Mouse (Mus musculus) forebrain, embryonic 13.5 days (tissue): ENCODE data around the gene Klrb1b. TPM values are rescaled to one million over a fixed set of nuclear protein-coding genes. Genes with fewer than 3 reads are reported as not detected.
"Not testable (repeated sequence)": the region's sequence is repeated elsewhere in the genome, so short reads cannot be mapped to it uniquely, and the experiment has no call there.

Experiments
- ATAC-seq: fragments of 200-750 bp; cut with Nextera tagmentation; 2 replicates; pipeline ENCODE4 v1.8.0; 2017
- H3K27ac ChIP-seq: fragments of 300-500 bp; sonication (generic); 2 replicates; pipeline ENCODE4 v1.5.1; 2015; ENCODE audit warnings: inconsistent platforms, mild to moderate bottlenecking, moderate library complexity
- H3K27me3 ChIP-seq: fragments of 300-500 bp; sonication (generic); 2 replicates; pipeline ENCODE4 v1.6.1; 2015; ENCODE audit warnings: mild to moderate bottlenecking, inconsistent platforms
- H3K36me3 ChIP-seq: fragments of 300-500 bp; sonication (generic); 2 replicates; pipeline ENCODE4 v1.6.1; 2015; ENCODE audit warnings: mild to moderate bottlenecking, inconsistent platforms; ENCODE audit not compliant: poor library complexity, severe bottlenecking
- H3K4me1 ChIP-seq: fragments of 300-500 bp; sonication (generic); 2 replicates; pipeline ENCODE4 v1.6.1; 2015; ENCODE audit warnings: inconsistent platforms
- H3K4me2 ChIP-seq: fragments of 300-500 bp; sonication (generic); 2 replicates; pipeline ENCODE4 v1.6.1; 2015; ENCODE audit warnings: inconsistent platforms, mild to moderate bottlenecking, moderate library complexity
- H3K4me3 ChIP-seq: fragments of 300-500 bp; sonication (generic); 2 replicates; pipeline ENCODE4 v1.5.1; 2015; ENCODE audit warnings: mild to moderate bottlenecking, inconsistent platforms
- H3K9ac ChIP-seq: fragments of 300-500 bp; sonication (generic); 2 replicates; pipeline ENCODE4 v1.6.1; 2015; ENCODE audit warnings: mild to moderate bottlenecking, inconsistent platforms
- H3K9me3 ChIP-seq: fragments of 300-500 bp; sonication (generic); replicated peaks from 2 replicates; pipeline ENCODE4 v1.6.1; 2016; ENCODE audit warnings: inconsistent platforms
- WGBS: fragments of 180-500 bp; shearing (Covaris S2); methylation state at CpG from one replicate; pipeline ENCODE4 v1.1.7; 2015; 5-methylcytosine and 5-hydroxymethylcytosine counted together
- polyA plus RNA-seq: library from polyadenylated mRNA; unstranded; fragments of >200 nt; fragmentation: Nextera tagmentation; extraction: Ambion mirVana; gene quantifications from 2 replicates; pipeline ENCODE4 v1.2.1, GENCODE M21; 2015

The Klrb1b gene
- polyA plus RNA-seq, 1 experiment from 2014 or later: not detected

GRCm38 (mm10) chr6:128796321-128796955 is 29.7 kb downstream of the Klrb1b start:
- H3K27ac ChIP-seq: no peak overlapping the region
- no peak for ATAC-seq
- no peak overlapping the region for H3K9ac ChIP-seq
- no peak overlapping the region for H3K4me2 ChIP-seq
- no peaks in the 10 kb centered on the region for H3K27me3 ChIP-seq
- 73% methylated on average over 8 of the region's 8 CpGs for WGBS
- no peaks in the 10 kb centered on the region for H3K9me3 ChIP-seq
- H3K4me1 ChIP-seq: peaks cover 13% of the 10 kb centered on the region
- H3K36me3 ChIP-seq: no peaks in the 10 kb centered on the region
- H3K4me3 ChIP-seq: no peak overlapping the region

GRCm38 (mm10) chr6:128793734-128794133 is 32.4 kb downstream of the Klrb1b start:
- WGBS: 81% methylated on average over 6 of the region's 6 CpGs
- ATAC-seq: no peak
- no peaks in the 10 kb centered on the region for H3K27me3 ChIP-seq

DNA sequence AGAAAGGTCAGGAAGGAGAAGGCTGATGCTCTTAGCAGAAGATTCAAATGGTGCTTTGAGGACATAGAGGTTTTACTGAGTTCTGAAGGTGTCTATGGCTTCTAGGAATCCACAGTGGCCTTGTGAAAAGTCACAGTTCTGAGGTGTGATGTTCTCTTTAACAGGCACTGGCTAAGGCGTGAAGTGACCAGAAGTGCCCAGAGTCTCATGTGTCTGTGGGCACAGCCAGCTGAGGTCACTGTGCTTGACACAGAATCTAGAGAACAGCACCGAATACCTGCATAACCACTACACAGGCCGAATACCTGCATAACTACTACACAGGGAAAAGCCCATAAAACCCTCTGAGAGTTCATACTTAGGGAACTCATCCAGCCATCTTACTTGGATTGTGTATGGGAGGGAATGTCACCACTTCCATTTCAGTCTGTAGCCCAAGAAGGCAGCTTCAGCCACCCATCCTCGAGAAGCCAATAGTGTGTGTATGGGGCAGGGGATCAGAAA is 35.6 kb downstream of the Klrb1b start:
- not testable (repeated sequence) for H3K4me1 ChIP-seq, H3K36me3 ChIP-seq, H3K4me3 ChIP-seq, H3K27ac ChIP-seq, H3K4me2 ChIP-seq, ATAC-seq, H3K9me3 ChIP-seq, H3K27me3 ChIP-seq, H3K9ac ChIP-seq
- 95% methylated on average over 4 of the region's 4 CpGs for WGBS

More at GRCm38 (mm10) chr6:128793734-128794133, 32.4 kb downstream of the Klrb1b start:
- H3K4me3 ChIP-seq: no peak overlapping the region
- H3K9ac ChIP-seq: no peak overlapping the region
- no peak overlapping the region for H3K27ac ChIP-seq
- no peaks in the 10 kb centered on the region for H3K36me3 ChIP-seq
- no peaks in the 10 kb centered on the region for H3K9me3 ChIP-seq
- no peak overlapping the region for H3K4me2 ChIP-seq
- H3K4me1 ChIP-seq: peaks cover 10% of the 10 kb centered on the region

GRCm38 (mm10) chr6:128789115-128789514 is 37.0 kb downstream of the Klrb1b start, which contains the start of gene Klrb1c:
Gene Klrb1c, minus strand, starts transcription at chr6:128789215.
- Histone ChIP-seq H3K9me3 (no peaks in the 10 kb centered on the region), H3K27me3 (no peaks in the 10 kb centered on the region), H3K4me3 (no peak within 1 kb of the TSS), H3K36me3 (no peaks in the 10 kb centered on the region), H3K9ac (no peak within 1 kb of the TSS), H3K4me2 (no peak within 1 kb of the TSS), H3K4me1 (no peaks in the 10 kb centered on the region), H3K27ac (no peak within 1 kb of the TSS)
- WGBS: 89% methylated on average over 2 of the region's 2 CpGs
- no peak for ATAC-seq

GRCm38 (mm10) chr6:128788517-128788916 is 37.6 kb downstream of the Klrb1b start:
- Histone ChIP-seq H3K9me3 (no peaks in the 10 kb centered on the region), H3K4me1 (no peaks in the 10 kb centered on the region), H3K4me3 (no peak overlapping the region), H3K27me3 (no peaks in the 10 kb centered on the region), H3K9ac (no peak overlapping the region), H3K36me3 (no peaks in the 10 kb centered on the region), H3K4me2 (no peak overlapping the region), H3K27ac (no peak overlapping the region)
- no peak for ATAC-seq
- 69% methylated on average over 1 of the region's 1 CpGs for WGBS

DNA sequence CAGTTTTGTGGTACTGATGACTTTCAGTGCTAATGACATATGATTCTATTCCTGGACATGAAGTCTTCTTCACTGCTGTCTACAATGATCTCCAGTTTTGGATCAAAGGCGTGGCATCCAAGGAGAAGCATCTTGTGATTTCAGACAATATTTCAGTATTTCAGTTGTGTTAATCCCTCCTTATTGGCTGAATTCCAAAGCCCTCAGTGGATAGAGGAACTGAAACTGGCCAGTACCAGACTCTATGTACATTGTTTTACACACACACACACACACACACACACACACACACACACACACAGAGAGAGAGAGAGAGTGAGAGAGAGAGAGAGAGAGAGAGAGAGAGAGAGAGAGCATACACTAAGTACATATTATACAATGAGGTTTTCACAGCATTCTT is 39.7 kb downstream of the Klrb1b start:
- not testable (repeated sequence) for H3K9ac ChIP-seq, ATAC-seq, H3K4me3 ChIP-seq, H3K9me3 ChIP-seq, H3K27me3 ChIP-seq, H3K4me1 ChIP-seq, H3K4me2 ChIP-seq, H3K36me3 ChIP-seq, H3K27ac ChIP-seq
- 88% methylated on average over 1 of the region's 1 CpGs for WGBS

DNA sequence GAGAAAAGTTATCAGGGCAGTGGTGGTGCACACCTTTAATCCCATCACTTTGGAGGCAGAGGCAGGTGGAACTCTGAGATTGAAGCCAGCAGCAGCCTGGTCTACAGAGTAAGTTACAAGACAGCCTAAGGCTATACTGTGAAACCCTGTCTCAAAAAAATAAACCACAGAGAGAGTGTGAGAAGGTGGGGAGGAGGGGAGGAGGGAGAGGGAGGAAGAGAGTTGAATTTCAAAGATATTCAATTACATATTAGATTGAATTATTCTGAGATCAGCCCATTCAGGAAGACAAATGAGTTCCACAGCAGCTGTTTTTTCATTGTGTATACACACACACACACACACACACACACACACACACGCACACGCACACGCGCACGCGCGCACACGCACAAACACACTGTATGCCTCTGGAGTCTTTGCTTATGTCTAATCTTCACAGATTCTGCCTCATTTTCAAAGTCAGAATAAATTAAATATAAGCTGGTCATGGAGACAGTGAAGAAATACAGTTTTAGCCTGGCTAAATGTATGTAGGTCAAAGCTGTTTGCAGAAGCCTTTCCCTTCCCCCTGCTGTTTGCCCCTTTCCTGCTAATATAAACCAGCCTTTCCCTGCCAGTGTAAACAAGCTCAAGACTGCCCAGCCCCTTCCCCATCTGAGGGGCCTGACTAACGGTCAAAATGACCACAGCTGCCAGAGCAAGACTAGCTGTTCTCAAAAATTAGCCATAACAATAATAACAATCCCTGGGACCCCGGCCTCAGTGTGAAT is 56.5 kb downstream of the Klrb1b start:
- H3K36me3 ChIP-seq: no peaks in the 10 kb centered on the region
- 83% methylated on average over 10 of the region's 10 CpGs for WGBS
- no peak overlapping the region for H3K9ac ChIP-seq
- H3K27me3 ChIP-seq: no peaks in the 10 kb centered on the region
- H3K27ac ChIP-seq: no peak overlapping the region
- H3K4me2 ChIP-seq: no peak overlapping the region
- no peak overlapping the region for H3K4me3 ChIP-seq
- H3K9me3 ChIP-seq: peaks cover 10% of the 10 kb centered on the region
- no peak for ATAC-seq
- H3K4me1 ChIP-seq: no peaks in the 10 kb centered on the region

GRCm38 (mm10) chr6:128768047-128768446 is 58.1 kb downstream of the Klrb1b start:
- H3K9me3 ChIP-seq: peaks cover 2% of the 10 kb centered on the region; the same call in 1 of the 2 replicates
- no peak overlapping the region for H3K9ac ChIP-seq
- no peak overlapping the region for H3K27ac ChIP-seq
- no peak overlapping the region for H3K4me3 ChIP-seq
- 76% methylated on average over 4 of the region's 4 CpGs for WGBS
- ATAC-seq: no peak
- no peaks in the 10 kb centered on the region for H3K4me1 ChIP-seq
- no peak overlapping the region for H3K4me2 ChIP-seq
- H3K36me3 ChIP-seq: no peaks in the 10 kb centered on the region
- no peaks in the 10 kb centered on the region for H3K27me3 ChIP-seq

DNA sequence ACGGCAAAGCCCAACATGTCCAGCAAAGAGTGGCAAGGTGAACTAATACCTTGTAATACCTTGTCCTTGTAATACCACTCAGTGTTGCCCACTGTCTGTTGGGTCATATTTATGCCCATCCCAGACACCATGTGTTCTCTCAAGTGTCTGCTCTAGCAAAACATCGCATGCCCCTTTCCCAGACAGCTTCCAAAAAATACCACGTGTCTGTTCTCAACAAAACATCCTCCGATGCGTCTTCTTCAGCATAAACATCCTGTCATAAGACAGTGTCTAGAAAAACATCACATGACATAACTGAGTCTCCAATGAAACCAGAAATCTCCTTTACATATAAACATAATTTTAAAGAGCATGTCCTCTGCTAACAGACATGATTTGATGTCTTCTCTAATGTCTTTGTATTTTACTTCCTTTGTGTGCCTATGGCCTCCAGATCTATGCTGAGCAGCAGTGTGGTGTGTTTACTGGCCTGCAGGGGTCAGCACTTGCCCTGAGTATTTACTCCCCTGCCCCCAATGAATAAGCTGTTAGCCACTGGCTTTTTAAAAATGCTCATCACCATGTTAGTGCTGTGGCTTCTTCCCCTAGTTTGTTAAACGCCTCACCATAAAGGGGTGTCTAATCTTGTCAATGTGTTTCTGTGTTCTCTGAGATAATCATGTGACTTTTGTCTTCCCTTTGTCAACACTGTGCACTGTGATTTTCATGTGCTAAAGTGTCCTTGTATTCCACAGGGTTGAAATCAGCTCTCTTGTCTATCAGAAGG is 59.5 kb downstream of the Klrb1b start:
- H3K4me1 ChIP-seq, H3K27me3 ChIP-seq, H3K4me3 ChIP-seq, H3K36me3 ChIP-seq, H3K4me2 ChIP-seq, H3K9me3 ChIP-seq, H3K9ac ChIP-seq: not testable (repeated sequence)
- WGBS: 68% methylated on average over 6 of the region's 6 CpGs
- ATAC-seq: peak; percentile 13; the same call in 1 of the 2 replicates
- H3K27ac ChIP-seq: 0 out of 2 replicates have a peak overlapping the region, but pooled peaks have one; percentile 20

DNA sequence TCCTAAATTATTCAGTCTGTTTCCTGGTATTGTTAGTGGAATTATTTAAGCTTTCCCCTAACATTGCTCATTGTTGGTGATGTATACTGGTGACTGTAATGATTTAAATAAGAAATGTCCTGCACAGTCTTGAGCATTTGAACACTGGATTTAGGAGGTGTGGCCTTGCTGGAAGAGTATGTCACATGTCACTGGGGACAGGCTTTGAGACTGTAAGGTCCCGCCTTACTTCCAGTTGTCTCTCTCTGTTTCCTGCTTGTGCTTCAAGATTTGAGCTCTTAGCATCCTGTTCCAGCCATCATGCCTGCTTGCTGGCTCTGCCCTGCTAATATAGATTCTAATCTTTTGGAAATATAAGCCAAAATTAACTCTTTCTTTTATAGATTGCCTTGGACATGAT is 60.9 kb downstream of the Klrb1b start:
- Histone ChIP-seq H3K9ac (no peak overlapping the region), H3K9me3 (no peaks in the 10 kb centered on the region), H3K4me1 (0 out of 2 replicates have a peak, but pooled peaks cover 4% of the 10 kb centered on the region), H3K4me2 (no peak overlapping the region), H3K4me3 (no peak overlapping the region), H3K27ac (no peak overlapping the region), H3K36me3 (no peaks in the 10 kb centered on the region), H3K27me3 (no peaks in the 10 kb centered on the region)
- 88% methylated on average over 1 of the region's 1 CpGs for WGBS
- ATAC-seq: no peak

DNA sequence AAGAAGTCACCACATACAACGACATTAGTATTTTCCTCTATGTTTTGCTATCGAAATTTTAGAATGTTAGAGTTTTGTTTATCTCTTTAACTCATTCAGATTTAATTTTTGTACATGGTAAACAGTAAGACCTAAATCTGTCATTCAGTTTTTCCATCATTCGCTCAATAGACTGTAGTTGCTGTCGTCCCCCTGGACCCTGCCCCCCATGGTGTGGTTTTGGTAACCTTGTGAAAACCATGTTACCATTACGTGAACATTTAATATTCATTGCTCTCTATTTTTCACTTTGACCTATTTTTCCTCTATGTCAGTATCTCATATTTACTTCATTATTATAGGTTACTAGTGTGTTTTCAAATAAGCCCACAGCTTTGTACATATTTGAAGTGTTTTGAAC is 61.5 kb downstream of the Klrb1b start:
- Histone ChIP-seq H3K9ac (peak overlapping the region; percentile 45; the same call in 1 of the 2 replicates), H3K4me1 (0 out of 2 replicates have a peak, but pooled peaks cover 4% of the 10 kb centered on the region), H3K36me3 (no peaks in the 10 kb centered on the region), H3K27me3 (no peaks in the 10 kb centered on the region), H3K27ac (peak overlapping the region; percentile 59), H3K4me3 (peak overlapping the region; percentile 53), H3K4me2 (peak overlapping the region; percentile 63), H3K9me3 (no peaks in the 10 kb centered on the region)
- 20% methylated on average over 5 of the region's 5 CpGs for WGBS
- no peak for ATAC-seq
